Mouse (Mus musculus) R1 (cell line): Measurements from ENCODE around the gene Chml.

Source experiments
- DNase-seq: peaks from one replicate; pipeline ENCODE4 v3.0.0-alpha.2; 2018; ENCODE audit warnings: low read depth, low spot score

The Chml gene

GRCm38 (mm10) chr1:175692246-175692996 lies at the start of gene Chml, which contains the start of gene Opn3:
Gene Chml, minus strand, starts transcription at chr1:175692901.
Gene Opn3, minus strand, starts transcription at chr1:175692776.
- DNase-seq = peak; percentile 98

GRCm38 (mm10) chr1:175725771-175726170 lies 33.1 kb upstream of the Chml start:
- DNase-seq = no peak

- no peak for DNase-seq
Observed at GRCm38 (mm10) chr1:175716832-175717231, 24.1 kb upstream of the Chml start.

GRCm38 (mm10) chr1:175712338-175712909 lies 19.7 kb upstream of the Chml start:
- peak; percentile 33 for DNase-seq

DNA sequence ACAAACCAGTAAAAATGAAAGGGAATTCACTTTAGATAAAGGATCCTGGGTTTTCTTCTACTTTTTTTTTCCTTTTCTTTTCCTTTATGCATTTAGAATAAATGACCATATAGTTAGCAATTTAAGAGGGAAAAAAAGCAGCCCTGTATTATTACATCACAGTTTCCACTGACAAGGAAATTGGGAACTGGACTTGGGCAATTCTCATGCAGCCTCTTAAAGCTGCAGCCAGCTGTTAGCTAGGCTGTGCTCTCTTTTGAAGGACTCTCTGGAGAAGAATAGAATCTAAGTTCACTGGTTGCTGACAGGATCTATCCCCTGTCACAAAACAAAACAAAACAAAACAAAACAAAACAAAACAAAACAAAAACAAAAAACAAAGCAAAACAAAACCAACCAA lies 15.3 kb upstream of the Chml start:
- DNase-seq = no peak

DNA sequence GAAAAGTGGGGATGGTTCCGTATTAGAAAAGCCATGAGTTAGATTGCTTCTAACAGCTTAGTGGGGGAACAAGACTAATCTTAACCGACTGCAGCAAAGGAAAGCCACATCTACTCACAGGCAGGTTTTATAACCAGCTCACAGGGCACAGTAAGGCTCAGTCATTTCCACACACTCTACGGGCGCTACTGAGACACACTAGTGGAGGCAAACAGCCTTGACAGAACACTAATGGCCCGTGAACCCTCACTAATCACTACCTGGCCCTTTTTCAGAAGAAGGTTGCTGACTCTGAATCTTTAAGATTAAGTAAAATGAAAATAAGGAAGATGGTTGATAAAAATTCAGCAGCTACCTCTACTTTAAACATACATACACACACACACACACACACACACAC lies 14.9 kb upstream of the Chml start:
- no peak for DNase-seq

DNA sequence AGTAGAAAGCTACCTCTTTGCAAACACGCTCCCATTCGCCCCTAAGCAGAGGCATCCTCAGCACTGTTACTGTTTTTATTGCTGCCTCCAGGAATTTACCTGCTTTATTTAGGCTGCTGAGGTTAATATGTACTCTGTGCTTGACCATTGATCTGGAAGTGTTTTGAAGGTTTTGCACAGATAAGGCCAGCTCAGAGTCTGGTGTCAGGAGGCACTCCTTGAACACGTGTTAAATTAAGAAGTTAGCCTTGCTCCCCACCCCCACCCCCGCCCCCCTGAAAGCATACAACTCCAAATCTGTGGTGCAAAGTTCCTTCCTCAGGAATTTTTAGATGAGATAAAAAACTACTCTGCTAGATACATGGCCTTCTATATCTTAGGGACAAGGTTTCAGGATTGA lies 8.4 kb upstream of the Chml start:
- no peak for DNase-seq

- DNase-seq = peak; percentile 75
Observed at GRCm38 (mm10) chr1:175699796-175700195, 7.1 kb upstream of the Chml start.

- no peak for DNase-seq
Observed at GRCm38 (mm10) chr1:175699375-175699774, 6.7 kb upstream of the Chml start.

- no peak for DNase-seq
Observed at GRCm38 (mm10) chr1:175698293-175698692, 5.6 kb upstream of the Chml start, which contains the start of gene Wdr64. Gene Wdr64, plus strand, starts transcription at chr1:175698593.

- peak; percentile 9 for DNase-seq
Observed at GRCm38 (mm10) chr1:175693429-175693960, 794 bp upstream of the Chml start.

- DNase-seq = no peak
Observed at GRCm38 (mm10) chr1:175692997-175693361, 278 bp upstream of the Chml start.

GRCm38 (mm10) chr1:175691686-175692245 lies 935 bp downstream of the Chml start:
- no peak for DNase-seq

GRCm38 (mm10) chr1:175680995-175681394 lies 11.7 kb downstream of the Chml start:
- no peak for DNase-seq

DNA sequence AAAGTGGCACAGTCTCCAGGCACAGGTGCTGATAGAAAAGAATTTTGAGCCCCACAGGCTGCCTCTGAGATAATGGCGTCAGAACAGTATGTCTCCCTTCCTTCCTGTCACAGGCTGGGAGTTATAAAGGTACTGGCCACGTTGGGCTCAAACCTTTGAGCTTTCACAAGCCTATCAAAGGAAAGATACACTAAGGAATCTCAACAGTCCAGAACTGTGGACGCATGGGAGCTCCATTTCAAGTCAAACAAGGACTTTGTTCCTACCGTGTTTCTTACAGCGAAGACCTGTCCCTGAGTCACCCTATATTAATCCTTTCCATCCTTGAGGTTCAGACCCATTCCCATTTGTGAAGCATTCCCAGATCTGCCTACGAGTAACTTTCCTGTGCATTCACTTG lies 15.2 kb downstream of the Chml start:
- no peak for DNase-seq

DNA sequence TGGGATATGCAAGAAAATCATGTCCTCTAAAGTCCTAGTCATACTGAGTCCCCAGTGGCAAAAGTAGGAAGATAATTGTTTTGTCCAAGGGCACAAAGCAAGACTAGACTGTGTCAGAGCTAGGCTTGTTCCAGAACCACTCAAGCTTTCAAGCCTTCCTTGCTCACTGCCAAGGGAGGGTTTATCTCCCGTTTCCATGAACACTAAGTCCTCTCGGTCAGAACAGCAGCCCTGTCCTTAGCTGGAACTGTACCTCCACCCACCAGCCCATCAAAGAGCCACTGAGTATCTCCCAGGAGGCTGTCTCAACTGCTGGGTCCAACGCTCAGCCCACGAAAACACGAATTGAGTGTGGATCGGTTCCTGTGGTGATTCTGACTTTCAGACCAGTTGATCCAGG lies 17.6 kb downstream of the Chml start:
- no peak for DNase-seq

- DNase-seq = no peak
Observed at GRCm38 (mm10) chr1:175673563-175674325, 19.0 kb downstream of the Chml start.

- DNase-seq = no peak
Observed at GRCm38 (mm10) chr1:175671626-175672025, 21.1 kb downstream of the Chml start.

DNA sequence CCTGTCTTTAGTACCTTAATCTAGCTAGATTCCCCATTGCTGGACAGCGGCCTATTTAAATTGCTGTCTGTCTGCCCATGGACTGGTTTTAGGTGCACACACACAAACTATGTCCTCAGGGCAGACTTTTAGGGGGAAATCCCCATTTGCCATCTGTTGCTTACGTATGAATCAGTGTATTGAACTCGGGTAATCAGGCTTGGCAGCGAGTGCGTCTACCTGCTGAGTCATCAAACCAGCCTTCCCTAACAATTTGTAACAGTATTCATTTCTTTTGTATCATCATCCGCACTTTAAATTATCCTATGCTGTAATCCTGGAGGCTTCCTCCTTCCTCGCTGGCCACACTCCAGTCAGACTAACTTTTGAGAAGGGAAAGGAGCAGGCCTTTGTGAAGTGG lies 22.7 kb downstream of the Chml start:
- DNase-seq = peak; percentile 17

- peak; percentile 52 for DNase-seq
Observed at GRCm38 (mm10) chr1:175669456-175669855, 23.2 kb downstream of the Chml start.

GRCm38 (mm10) chr1:175668666-175669405 lies 23.9 kb downstream of the Chml start:
- DNase-seq = peak; percentile 44
